Mouse (Mus musculus): ENCODE data around the gene Ltbp4. TPM values are rescaled to one million over a fixed set of nuclear protein-coding genes. Genes with fewer than 3 reads are reported as not detected.

Gene Ltbp4
- polyA plus RNA-seq, 1 experiment from 2014 or later: 81.0 TPM

DNA sequence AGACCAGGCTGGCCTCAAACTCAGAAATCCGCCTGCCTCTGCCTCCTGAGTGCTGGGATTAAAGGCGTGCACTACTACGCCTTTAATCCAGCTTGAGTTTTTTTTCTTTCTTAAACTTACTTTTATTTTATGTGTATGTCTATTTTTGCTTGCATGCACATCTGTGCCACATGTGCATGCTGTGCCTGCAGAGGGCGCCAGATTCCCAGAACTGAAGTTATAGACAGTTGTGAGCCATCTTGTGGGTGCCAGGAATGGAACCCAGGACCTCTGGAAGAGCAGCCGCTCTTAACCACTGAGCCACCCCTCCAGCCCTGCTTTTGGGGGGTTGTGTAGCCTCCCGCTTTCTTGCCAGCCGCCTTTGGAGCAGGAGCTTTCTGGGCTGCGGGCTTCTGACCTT lies 66.1 kb downstream of the Ltbp4 start:
- H3K9ac ChIP-seq (ENCODE audit: low read length): no peak overlapping the region
- no peaks in the 10 kb centered on the region for H3K9me3 ChIP-seq (ENCODE audit: control insufficient read depth, low read length)
- WGBS: 91% methylated on average over 8 of the region's 8 CpGs
- no peak overlapping the region for H3K4me2 ChIP-seq (replicated peaks; ENCODE audit: low read depth)
- H3K4me3 ChIP-seq (ENCODE audit: low read depth, low read length): no peak overlapping the region
- no peaks in the 10 kb centered on the region for H3K4me1 ChIP-seq (replicated peaks; ENCODE audit: control insufficient read depth, insufficient read depth)
- ATAC-seq (ENCODE audit: low FRiP score, low TSS enrichment) (no peak), DNase-seq (ENCODE audit: low spot score) (no peak)
- no peak overlapping the region for H3K27ac ChIP-seq (replicated peaks)
- TF ChIP-seq EP300 (optimal IDR thresholded peaks at IDR 0.05): no peak
- TF ChIP-seq CTCF (IDR thresholded peaks at IDR 0.05; ENCODE audit: low read depth): peak; percentile 38; the same call in 1 of the 2 replicates
- no peaks in the 10 kb centered on the region for H3K27me3 ChIP-seq (ENCODE audit: control insufficient read depth, insufficient read depth, low read length)
- H3K36me3 ChIP-seq (ENCODE audit: control insufficient read depth, insufficient read depth, low read length): peaks cover 17% of the 10 kb centered on the region

DNA sequence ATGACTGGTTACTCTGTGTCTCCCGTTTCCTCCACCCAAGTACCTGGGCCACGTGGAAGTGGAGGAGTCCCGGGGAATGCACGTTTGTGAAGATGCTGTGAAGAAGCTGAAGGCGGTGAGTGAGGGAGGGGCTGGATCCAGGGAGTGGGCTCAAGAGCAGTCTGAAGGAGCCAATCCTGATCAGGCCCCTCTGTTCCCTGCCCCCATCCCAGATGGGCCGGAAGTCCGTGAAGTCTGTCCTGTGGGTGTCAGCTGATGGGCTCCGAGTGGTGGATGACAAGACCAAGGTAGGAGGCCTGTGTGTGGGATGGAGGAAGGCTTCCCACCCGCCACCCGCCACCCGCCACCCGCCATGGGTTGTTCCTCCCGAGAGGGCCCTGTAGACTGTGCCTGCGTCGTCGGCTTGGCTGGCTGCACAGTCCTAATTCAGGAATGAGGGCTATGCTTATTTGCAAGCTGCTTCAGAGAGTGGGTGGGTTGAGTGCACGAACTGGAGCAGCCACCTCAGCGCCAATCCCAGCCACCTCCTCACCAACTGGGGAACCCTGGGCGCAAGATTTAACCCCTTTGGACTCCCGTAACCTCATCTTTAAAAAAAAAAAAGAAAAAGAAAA lies 70.9 kb downstream of the Ltbp4 start:
- WGBS: 76% methylated on average over 20 of the region's 20 CpGs
- no peaks in the 10 kb centered on the region for H3K4me1 ChIP-seq (replicated peaks; ENCODE audit: control insufficient read depth, insufficient read depth)
- H3K9ac ChIP-seq (ENCODE audit: low read length): no peak overlapping the region
- H3K9me3 ChIP-seq (ENCODE audit: control insufficient read depth, low read length): no peaks in the 10 kb centered on the region
- ATAC-seq (ENCODE audit: low FRiP score, low TSS enrichment) (no peak), DNase-seq (ENCODE audit: low spot score) (no peak)
- no peak for TF ChIP-seq CTCF (IDR thresholded peaks at IDR 0.05; ENCODE audit: low read depth)
- TF ChIP-seq EP300 (optimal IDR thresholded peaks at IDR 0.05): no peak
- peaks cover 14% of the 10 kb centered on the region for H3K36me3 ChIP-seq (ENCODE audit: control insufficient read depth, insufficient read depth, low read length)
- no peak overlapping the region for H3K27ac ChIP-seq (replicated peaks)
- no peaks in the 10 kb centered on the region for H3K27me3 ChIP-seq (ENCODE audit: control insufficient read depth, insufficient read depth, low read length)
- H3K4me3 ChIP-seq (ENCODE audit: low read depth, low read length): no peak overlapping the region
- H3K4me2 ChIP-seq (replicated peaks; ENCODE audit: low read depth): no peak overlapping the region

DNA sequence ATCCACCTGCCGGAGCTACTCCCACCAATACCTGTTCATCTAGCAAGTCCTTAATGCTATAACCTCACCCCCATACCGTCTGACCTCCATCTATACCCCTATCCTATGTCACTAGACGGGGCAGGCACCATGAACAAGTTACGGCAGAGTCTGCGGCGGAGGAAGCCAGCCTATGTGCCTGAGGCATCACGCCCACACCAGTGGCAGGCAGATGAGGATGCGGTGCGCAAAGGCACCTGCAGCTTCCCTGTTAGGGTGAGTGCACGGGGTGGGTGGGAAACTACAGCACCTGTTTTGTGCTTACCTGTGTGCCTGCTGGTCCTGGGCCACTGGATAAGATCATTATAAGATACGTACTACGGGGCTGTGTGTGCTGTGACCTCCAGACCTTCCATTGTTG lies 72.7 kb downstream of the Ltbp4 start:
- WGBS: 85% methylated on average over 12 of the region's 12 CpGs
- Histone ChIP-seq H3K9ac (ENCODE audit: low read length) (no peak overlapping the region), H3K4me1 (replicated peaks; ENCODE audit: control insufficient read depth, insufficient read depth) (0 out of 2 replicates have a peak, but pooled peaks cover 2% of the 10 kb centered on the region), H3K9me3 (ENCODE audit: control insufficient read depth, low read length) (no peaks in the 10 kb centered on the region), H3K27ac (replicated peaks) (no peak overlapping the region), H3K4me3 (ENCODE audit: low read depth, low read length) (no peak overlapping the region), H3K4me2 (replicated peaks; ENCODE audit: low read depth) (no peak overlapping the region), H3K36me3 (ENCODE audit: control insufficient read depth, insufficient read depth, low read length) (peaks cover 7% of the 10 kb centered on the region), H3K27me3 (ENCODE audit: control insufficient read depth, insufficient read depth, low read length) (no peaks in the 10 kb centered on the region)
- DNase-seq (ENCODE audit: low spot score): no peak
- no peak for ATAC-seq (ENCODE audit: low FRiP score, low TSS enrichment)
- TF ChIP-seq CTCF (IDR thresholded peaks at IDR 0.05; ENCODE audit: low read depth) (no peak), EP300 (optimal IDR thresholded peaks at IDR 0.05) (no peak)

DNA sequence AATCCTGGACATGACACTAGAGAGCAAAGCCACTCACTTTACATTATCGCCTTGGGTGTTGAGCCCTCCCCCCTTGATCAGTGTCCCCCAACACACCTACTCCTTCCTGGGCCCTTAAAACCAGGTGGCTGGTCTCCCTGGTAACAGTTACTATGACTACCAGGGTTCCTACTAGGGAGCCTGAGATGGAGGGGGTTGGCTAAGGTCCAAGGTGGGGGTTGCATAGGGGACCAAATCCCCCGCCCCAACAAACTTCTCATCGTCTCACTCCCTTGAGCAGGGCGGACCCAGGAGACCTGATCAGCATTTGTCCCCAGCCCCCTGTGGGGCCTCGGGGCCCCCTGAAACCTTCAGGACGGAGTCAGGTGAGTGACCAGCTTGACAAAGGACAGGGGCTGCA lies 75.6 kb downstream of the Ltbp4 start:
- WGBS: 76% methylated on average over 6 of the region's 6 CpGs

DNA sequence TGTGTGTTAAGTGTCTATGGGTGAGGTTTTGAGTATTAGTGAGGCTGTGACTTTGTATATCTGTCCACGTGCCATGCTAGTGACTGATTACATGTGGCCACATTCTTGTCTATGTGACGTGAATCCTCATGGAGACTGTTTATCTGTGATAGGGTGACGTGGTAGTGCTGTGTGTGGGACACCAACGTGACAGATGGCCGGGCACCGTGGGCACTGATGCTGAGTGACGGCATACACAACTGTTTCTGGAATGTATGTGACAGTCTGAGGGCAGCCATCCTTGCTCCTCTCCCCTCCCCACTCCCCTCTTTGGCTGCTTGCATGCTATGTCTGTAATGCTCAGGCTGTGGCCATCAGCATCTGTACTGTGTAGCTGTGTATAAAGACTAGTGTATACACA lies 76.6 kb downstream of the Ltbp4 start:
- H3K4me2 ChIP-seq (replicated peaks; ENCODE audit: low read depth): no peak overlapping the region
- 0 out of 2 replicates have a peak, but pooled peaks cover 2% of the 10 kb centered on the region for H3K4me1 ChIP-seq (replicated peaks; ENCODE audit: control insufficient read depth, insufficient read depth)
- 0 out of 2 replicates have a peak, but pooled peaks cover 2% of the 10 kb centered on the region for H3K36me3 ChIP-seq (ENCODE audit: control insufficient read depth, insufficient read depth, low read length)
- H3K9ac ChIP-seq (ENCODE audit: low read length): no peak overlapping the region
- H3K4me3 ChIP-seq (ENCODE audit: low read depth, low read length): no peak overlapping the region
- DNase-seq (ENCODE audit: low spot score): no peak
- WGBS: 65% methylated on average over 7 of the region's 7 CpGs
- no peak for TF ChIP-seq EP300 (optimal IDR thresholded peaks at IDR 0.05)
- TF ChIP-seq CTCF (IDR thresholded peaks at IDR 0.05; ENCODE audit: low read depth): no peak
- H3K27ac ChIP-seq (replicated peaks): no peak overlapping the region
- no peaks in the 10 kb centered on the region for H3K27me3 ChIP-seq (ENCODE audit: control insufficient read depth, insufficient read depth, low read length)
- no peaks in the 10 kb centered on the region for H3K9me3 ChIP-seq (ENCODE audit: control insufficient read depth, low read length)
- ATAC-seq (ENCODE audit: low FRiP score, low TSS enrichment): no peak

More for the DNA sequence above, 75.6 kb downstream of the Ltbp4 start:
- Histone ChIP-seq H3K9ac (ENCODE audit: low read length) (no peak overlapping the region), H3K4me1 (replicated peaks; ENCODE audit: control insufficient read depth, insufficient read depth) (0 out of 2 replicates have a peak, but pooled peaks cover 2% of the 10 kb centered on the region), H3K27ac (replicated peaks) (no peak overlapping the region), H3K4me2 (replicated peaks; ENCODE audit: low read depth) (no peak overlapping the region), H3K4me3 (ENCODE audit: low read depth, low read length) (no peak overlapping the region), H3K9me3 (ENCODE audit: control insufficient read depth, low read length) (no peaks in the 10 kb centered on the region), H3K36me3 (ENCODE audit: control insufficient read depth, insufficient read depth, low read length) (0 out of 2 replicates have a peak, but pooled peaks cover 2% of the 10 kb centered on the region), H3K27me3 (ENCODE audit: control insufficient read depth, insufficient read depth, low read length) (no peaks in the 10 kb centered on the region)
- ATAC-seq (ENCODE audit: low FRiP score, low TSS enrichment) (no peak), DNase-seq (ENCODE audit: low spot score) (no peak)
- TF ChIP-seq CTCF (IDR thresholded peaks at IDR 0.05; ENCODE audit: low read depth) (no peak), EP300 (optimal IDR thresholded peaks at IDR 0.05) (no peak)

DNA sequence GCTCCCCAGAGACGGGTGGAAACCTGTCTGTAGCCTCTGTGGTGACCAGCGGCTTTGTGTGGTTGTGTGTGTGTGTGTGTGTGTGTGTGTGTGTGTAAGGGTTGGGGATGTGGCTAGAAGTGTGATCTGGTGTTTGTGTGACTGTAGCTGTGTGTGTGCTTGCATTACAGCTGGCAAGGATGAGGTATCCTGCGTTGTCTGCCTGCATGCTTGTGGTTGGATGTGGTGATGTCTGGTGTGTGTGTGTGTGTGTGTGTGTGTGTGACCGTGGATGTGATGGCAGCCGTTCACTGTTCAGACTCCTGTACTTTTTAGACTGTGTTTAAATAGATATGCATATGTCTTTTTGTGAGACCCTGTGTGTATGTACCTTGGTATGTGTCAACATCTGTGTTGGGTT lies 77.7 kb downstream of the Ltbp4 start:
- ATAC-seq (ENCODE audit: low FRiP score, low TSS enrichment): no peak
- Histone ChIP-seq H3K36me3 (ENCODE audit: control insufficient read depth, insufficient read depth, low read length) (0 out of 2 replicates have a peak, but pooled peaks cover 2% of the 10 kb centered on the region), H3K27ac (replicated peaks) (peak overlapping the region; percentile 87), H3K4me2 (replicated peaks; ENCODE audit: low read depth) (peak overlapping the region; percentile 72), H3K4me1 (replicated peaks; ENCODE audit: control insufficient read depth, insufficient read depth) (0 out of 2 replicates have a peak, but pooled peaks cover 2% of the 10 kb centered on the region), H3K9me3 (ENCODE audit: control insufficient read depth, low read length) (no peaks in the 10 kb centered on the region), H3K27me3 (ENCODE audit: control insufficient read depth, insufficient read depth, low read length) (no peaks in the 10 kb centered on the region), H3K9ac (ENCODE audit: low read length) (peak overlapping the region; percentile 92), H3K4me3 (ENCODE audit: low read depth, low read length) (peak overlapping the region; percentile 81)
- WGBS: 16% methylated on average over 5 of the region's 5 CpGs
- TF ChIP-seq CTCF (IDR thresholded peaks at IDR 0.05; ENCODE audit: low read depth): no peak
- DNase-seq (ENCODE audit: low spot score): no peak
